Mouse (Mus musculus) ES-Bruce4 (cell line): Measurements from ENCODE around the gene Nxnl1. TPM values are rescaled to one million over a fixed set of nuclear protein-coding genes. Genes with fewer than 3 reads are reported as not detected.
A peak's percentile ranks its signal among the peaks of the same experiment; 100 is the strongest.

ENCODE experiments used
- H3K27ac ChIP-seq: 2 replicates; pipeline ENCODE4 v1.5.1; 2012; ENCODE audit warnings: low read length, inconsistent platforms; ENCODE audit not compliant: insufficient read depth
- H3K27me3 ChIP-seq: 2 replicates; pipeline ENCODE4 v1.6.1; 2012; ENCODE audit warnings: mild to moderate bottlenecking, low read length, inconsistent platforms; ENCODE audit not compliant: control insufficient read depth, poor library complexity, insufficient read depth, severe bottlenecking
- H3K36me3 ChIP-seq: 2 replicates; pipeline ENCODE4 v1.6.1; 2012; ENCODE audit warnings: inconsistent platforms, mild to moderate bottlenecking, low read length, moderate library complexity; ENCODE audit not compliant: control insufficient read depth, poor library complexity, insufficient read depth, severe bottlenecking
- H3K4me1 ChIP-seq: one replicate; pipeline ENCODE4 v1.8.1; 2011; ENCODE audit warnings: low read length; ENCODE audit not compliant: control insufficient read depth, insufficient read depth
- H3K4me3 ChIP-seq: 2 replicates; pipeline ENCODE4 v1.5.1; 2011; ENCODE audit warnings: low read depth, mild to moderate bottlenecking, low read length
- H3K9ac ChIP-seq: 2 replicates; pipeline ENCODE4 v1.6.1; 2012; ENCODE audit warnings: low read depth, mild to moderate bottlenecking, inconsistent platforms; ENCODE audit not compliant: poor library complexity, severe bottlenecking
- H3K9me3 ChIP-seq: replicated peaks from 2 replicates; pipeline ENCODE4 v1.6.1; 2012; ENCODE audit warnings: mild to moderate bottlenecking, low read length, inconsistent platforms; ENCODE audit not compliant: control insufficient read depth, poor library complexity, insufficient read depth, severe bottlenecking
- CTCF ChIP-seq: IDR thresholded peaks from one replicate; pipeline ENCODE4 v1.8.1; 2011; ENCODE audit warnings: low read depth, low read length
- EP300 ChIP-seq: IDR thresholded peaks from 2 replicates; pipeline ENCODE4 v1.6.1; 2011; ENCODE audit warnings: low read depth, low read length; ENCODE audit not compliant: insufficient read depth
- POLR2A ChIP-seq: IDR thresholded peaks from one replicate; pipeline ENCODE4 v1.8.1; 2011; ENCODE audit warnings: low read length; ENCODE audit not compliant: insufficient read depth
- polyA plus RNA-seq: library from polyadenylated mRNA; stranded (reverse); fragments of >200 nt; gene quantifications from 2 replicates; pipeline ENCODE4 v1.2.4, GENCODE M21; 2011; ENCODE audit warnings: low read depth; ENCODE audit not compliant: missing spikeins, insufficient read depth, insufficient read length

The Nxnl1 gene
- polyA plus RNA-seq, 1 experiment = not detected

DNA sequence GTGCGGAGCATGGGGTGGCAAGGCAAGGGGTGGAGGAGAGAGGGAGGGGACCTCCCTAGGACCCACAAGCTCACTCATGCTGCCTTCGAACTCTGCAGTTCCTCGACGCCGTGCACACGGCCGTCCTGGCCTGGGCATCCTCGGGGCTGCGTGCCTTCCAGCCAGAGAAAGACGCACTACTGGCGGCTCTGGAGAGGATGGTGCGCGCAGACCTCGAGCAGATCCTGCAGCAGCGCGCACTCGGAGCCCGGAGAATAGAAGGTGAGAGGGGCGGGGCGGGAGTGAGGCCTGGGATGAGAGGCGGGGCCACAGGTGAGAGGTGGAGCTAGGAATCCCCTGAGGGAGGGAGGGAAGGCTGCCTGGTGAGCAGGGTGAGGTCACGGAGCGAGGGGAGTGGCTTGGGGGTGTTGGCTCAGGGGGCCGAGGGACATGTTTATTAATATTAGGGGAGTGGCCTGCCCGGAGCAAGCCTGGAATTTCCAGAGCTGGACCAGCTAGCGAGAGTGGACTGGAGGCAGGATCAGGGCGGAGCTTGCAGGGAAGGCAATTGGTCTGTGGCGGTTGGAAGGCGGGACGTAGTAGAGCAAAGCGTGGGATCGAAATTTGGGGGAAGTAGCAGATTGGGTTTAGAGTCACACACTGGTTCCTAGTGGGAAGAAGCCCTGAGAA lies 36.4 kb upstream of the Nxnl1 start:
- no peaks in the 10 kb centered on the region for H3K36me3 ChIP-seq
- H3K4me1 ChIP-seq = peaks cover 5% of the 10 kb centered on the region
- peak overlapping the region; percentile 58 for H3K4me3 ChIP-seq
- H3K9ac ChIP-seq = peak overlapping the region; percentile 55
- H3K27ac ChIP-seq = peak overlapping the region; percentile 2; the same call in 1 of the 2 replicates
- no peaks in the 10 kb centered on the region for H3K9me3 ChIP-seq
- no peaks in the 10 kb centered on the region for H3K27me3 ChIP-seq
- TF ChIP-seq EP300 (no peak), POLR2A (peak; percentile 32), CTCF (no peak)

DNA sequence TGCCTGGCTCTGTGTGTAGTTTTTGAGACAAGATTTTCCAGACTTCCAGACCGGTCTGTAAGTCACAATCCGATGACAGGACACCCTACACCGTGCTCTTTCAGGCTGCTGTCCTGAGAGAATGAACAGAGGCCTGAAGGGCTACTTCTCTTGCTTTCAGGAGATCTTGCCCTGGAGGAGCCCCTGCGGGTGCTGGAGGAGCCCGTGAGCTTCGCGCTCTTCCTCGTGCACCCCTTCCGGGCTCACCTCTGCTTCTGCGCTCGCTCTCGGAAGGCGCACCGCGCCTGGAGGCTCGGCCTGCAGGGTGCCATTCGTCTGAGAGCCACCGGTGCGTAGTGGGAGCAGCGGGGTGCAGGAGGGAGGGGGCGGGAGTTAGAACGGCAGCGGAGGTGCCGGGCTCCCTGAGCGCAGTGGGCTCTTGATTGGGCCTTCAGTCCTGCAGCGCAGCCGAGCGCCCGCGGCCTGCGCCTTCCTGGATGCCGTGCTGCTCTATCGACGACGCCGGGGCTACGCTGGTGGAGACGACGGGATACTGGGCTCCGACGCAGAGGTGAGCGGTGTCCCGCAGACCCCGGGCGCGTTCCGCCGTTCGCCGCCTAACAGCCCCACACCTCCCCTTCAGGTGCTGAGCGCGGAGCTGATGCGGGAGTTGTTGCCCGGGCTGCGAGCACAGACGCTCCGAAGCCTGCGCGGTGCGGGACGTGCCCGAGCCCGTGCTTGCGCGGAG lies 35.7 kb upstream of the Nxnl1 start:
- Histone ChIP-seq H3K9ac (peak overlapping the region; percentile 55), H3K4me1 (peaks cover 5% of the 10 kb centered on the region), H3K36me3 (no peaks in the 10 kb centered on the region), H3K4me3 (peak overlapping the region; percentile 58), H3K27me3 (no peaks in the 10 kb centered on the region), H3K9me3 (no peaks in the 10 kb centered on the region), H3K27ac (no peak overlapping the region)
- TF ChIP-seq EP300 = no peak
- no peak for TF ChIP-seq POLR2A
- no peak for TF ChIP-seq CTCF

DNA sequence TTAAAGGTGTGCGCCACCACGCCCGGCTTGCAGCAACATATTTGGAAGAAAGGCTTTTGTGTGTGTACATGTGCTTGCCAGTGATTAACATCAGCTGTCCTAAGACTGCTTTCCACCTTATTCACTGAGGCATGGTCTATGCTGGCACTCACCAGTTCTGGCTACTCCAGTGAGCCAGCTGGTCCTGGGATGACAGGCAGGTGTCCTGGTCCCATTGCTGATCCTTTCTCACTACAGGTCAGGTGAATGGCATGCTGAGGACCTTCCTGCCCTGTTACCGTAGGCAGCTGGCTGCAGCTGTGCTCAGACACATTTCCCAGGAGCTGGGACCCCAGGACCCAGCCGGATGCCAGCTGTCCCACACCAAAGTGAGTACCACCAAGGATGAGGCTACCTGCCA lies 32.4 kb upstream of the Nxnl1 start:
- no peak overlapping the region for H3K27ac ChIP-seq
- TF ChIP-seq POLR2A (no peak), CTCF (no peak), EP300 (no peak)
- no peaks in the 10 kb centered on the region for H3K36me3 ChIP-seq
- no peaks in the 10 kb centered on the region for H3K9me3 ChIP-seq
- no peak overlapping the region for H3K9ac ChIP-seq
- no peaks in the 10 kb centered on the region for H3K4me1 ChIP-seq
- no peak overlapping the region for H3K4me3 ChIP-seq
- no peaks in the 10 kb centered on the region for H3K27me3 ChIP-seq

DNA sequence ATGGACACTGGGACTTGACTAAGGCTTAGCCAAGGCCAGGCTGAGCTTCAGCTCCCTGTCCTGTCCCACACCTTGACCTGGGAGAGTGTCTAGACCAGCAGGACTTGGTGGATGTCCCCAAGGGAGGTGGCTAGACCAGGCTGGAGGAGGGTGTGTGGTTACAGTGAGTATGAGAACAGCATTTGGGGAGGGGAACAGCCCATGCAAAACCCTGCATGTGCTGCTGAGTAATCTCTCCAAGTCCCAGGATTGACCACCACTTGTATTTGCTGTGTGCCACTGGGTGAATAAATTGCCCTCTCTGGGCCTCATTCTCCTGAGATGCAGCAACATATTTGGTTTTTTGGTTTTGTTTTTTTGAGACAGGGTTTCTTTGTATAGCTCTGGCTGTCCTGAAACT lies 32.0 kb upstream of the Nxnl1 start:
- Histone ChIP-seq H3K36me3 (no peaks in the 10 kb centered on the region), H3K4me1 (no peaks in the 10 kb centered on the region), H3K9ac (no peak overlapping the region), H3K4me3 (no peak overlapping the region), H3K27ac (no peak overlapping the region), H3K9me3 (no peaks in the 10 kb centered on the region), H3K27me3 (no peaks in the 10 kb centered on the region)
- no peak for TF ChIP-seq EP300
- TF ChIP-seq POLR2A = no peak
- no peak for TF ChIP-seq CTCF

DNA sequence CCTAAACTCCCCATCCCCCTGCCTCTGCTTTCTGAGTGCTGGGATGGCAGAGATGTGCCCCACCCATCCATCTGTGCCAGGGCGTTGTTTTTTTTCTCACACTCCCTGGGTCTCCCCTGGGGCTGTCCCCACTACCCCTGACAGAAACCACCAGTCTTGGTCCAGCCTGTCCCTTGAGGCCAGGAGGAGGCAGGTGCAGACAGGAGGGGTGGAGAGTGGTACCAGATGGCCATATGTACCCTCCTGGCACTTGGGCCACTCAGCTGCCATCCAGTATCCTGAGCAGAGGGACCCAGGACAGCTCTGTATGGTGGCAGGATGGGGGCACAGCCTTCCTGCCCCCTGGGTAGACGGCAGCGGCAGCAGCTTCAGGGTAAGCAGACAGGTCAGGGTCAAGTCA lies 31.1 kb upstream of the Nxnl1 start, which contains the start of gene Fam129c:
Gene Fam129c, plus strand, starts transcription at position 198 of the 400 bp plus-strand sequence.
- no peak for TF ChIP-seq POLR2A
- no peak for TF ChIP-seq EP300
- TF ChIP-seq CTCF = no peak
- H3K9me3 ChIP-seq = no peaks in the 10 kb centered on the region
- H3K27ac ChIP-seq = no peak within 1 kb of the TSS

DNA sequence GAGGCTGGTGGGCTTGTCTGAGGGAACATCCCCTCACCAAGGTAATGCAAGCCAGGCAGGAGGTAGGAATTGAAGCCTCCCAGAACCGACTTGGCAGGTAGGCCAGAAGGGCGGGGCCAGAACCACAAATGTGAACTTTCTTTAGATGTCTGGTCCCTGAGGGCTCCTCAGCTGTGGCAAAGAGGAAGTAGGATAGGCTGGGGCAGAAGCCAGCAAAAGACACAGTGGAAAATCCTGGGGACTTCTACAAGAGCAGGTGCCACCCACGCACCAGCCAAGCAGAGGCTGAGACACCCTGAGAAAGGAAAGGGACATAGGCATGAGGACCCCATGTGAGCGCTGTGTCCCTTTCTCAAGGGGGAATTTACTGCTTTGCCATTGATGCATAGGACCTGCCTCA lies 30.4 kb upstream of the Nxnl1 start:
- Histone ChIP-seq H3K27me3 (no peaks in the 10 kb centered on the region), H3K9ac (no peak overlapping the region), H3K9me3 (no peaks in the 10 kb centered on the region), H3K4me3 (no peak overlapping the region), H3K27ac (no peak overlapping the region), H3K36me3 (no peaks in the 10 kb centered on the region), H3K4me1 (no peaks in the 10 kb centered on the region)
- TF ChIP-seq CTCF (no peak), POLR2A (no peak), EP300 (no peak)

More for the DNA sequence above, 31.1 kb upstream of the Nxnl1 start, which contains the start of gene Fam129c:
- H3K9ac ChIP-seq = no peak within 1 kb of the TSS
- H3K4me1 ChIP-seq = no peaks in the 10 kb centered on the region
- H3K36me3 ChIP-seq = no peaks in the 10 kb centered on the region
- no peak within 1 kb of the TSS for H3K4me3 ChIP-seq
- no peaks in the 10 kb centered on the region for H3K27me3 ChIP-seq
